Mouse (Mus musculus): ENCODE data around the gene Cpxm2. TPM values are rescaled to one million over a fixed set of nuclear protein-coding genes. Genes with fewer than 3 reads are reported as not detected.

The Cpxm2 gene
- polyA plus RNA-seq, 2 experiments = 0.04 TPM; not detected in 1

DNA sequence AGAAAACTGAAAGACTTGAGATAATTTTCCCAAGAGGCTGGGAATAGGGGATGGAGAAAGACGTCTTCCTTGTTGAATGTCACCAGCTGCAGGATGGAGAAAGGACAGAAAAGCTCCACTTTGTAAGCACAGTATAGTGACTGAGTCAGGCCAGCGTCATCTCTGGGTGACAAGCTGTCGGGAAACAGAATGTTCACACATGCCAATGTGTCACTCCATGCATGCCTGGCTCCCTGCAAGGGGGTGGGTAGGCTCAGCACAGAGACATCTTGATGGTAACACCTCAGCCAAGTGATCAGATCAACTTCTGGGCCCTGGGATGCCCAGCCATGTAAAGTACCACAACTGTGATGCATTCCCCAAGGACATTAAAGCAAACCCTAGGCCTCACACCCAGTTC lies 26.5 kb upstream of the Cpxm2 start:
- 53% methylated on average over 3 of the region's 3 CpGs for WGBS (ENCODE audit: insufficient replicate concordance)
- no peak overlapping the region for H3K4me3 ChIP-seq (ENCODE audit: insufficient read depth in 1 of 2, low read depth in 2 of 2, low read length in 2 of 2)
- H3K9ac ChIP-seq (replicated peaks) = no peak overlapping the region
- H3K9me3 ChIP-seq (ENCODE audit: control insufficient read depth, low read length) = no peaks in the 10 kb centered on the region
- H3K27ac ChIP-seq = no peak overlapping the region
- no peaks in the 10 kb centered on the region for H3K4me1 ChIP-seq (replicated peaks; ENCODE audit: control insufficient read depth in 2 of 2, insufficient read depth in 2 of 2, low read length in 1 of 2)
- H3K4me2 ChIP-seq (ENCODE audit: low read depth) = no peak overlapping the region
- no peaks in the 10 kb centered on the region for H3K27me3 ChIP-seq (ENCODE audit: control insufficient read depth, insufficient read depth, low read length)
- no peak for ATAC-seq (ENCODE audit: insufficient read depth)
- TF ChIP-seq EP300 (IDR thresholded peaks at IDR 0.05; ENCODE audit: low read depth) (no peak), CTCF (IDR thresholded peaks at IDR 0.05; ENCODE audit: low read depth) (no peak)
- H3K36me3 ChIP-seq (replicated peaks; ENCODE audit: control insufficient read depth, insufficient read depth, low read depth) = no peaks in the 10 kb centered on the region
- DNase-seq (ENCODE audit: low read depth in 3 of 3, low spot score in 3 of 3) = no peak

DNA sequence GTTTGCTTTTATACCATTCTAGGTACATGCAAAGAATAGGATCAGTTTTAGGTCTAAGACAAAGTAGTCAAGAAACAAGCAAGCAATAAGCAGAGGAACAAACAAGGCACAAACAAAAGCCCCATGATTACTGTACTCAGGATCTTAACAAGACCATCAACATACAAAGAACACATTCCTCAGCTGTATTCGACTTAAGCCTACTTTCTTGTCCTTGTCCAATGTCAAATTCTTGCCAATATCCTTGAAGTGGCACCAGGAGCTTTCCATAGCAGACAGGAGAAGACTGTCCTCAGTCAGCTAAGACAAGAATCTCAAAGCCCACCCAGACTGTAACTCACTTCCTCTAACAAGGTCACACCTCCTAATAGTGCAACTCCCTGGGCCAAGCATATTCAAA lies 24.5 kb upstream of the Cpxm2 start:
- no peak for TF ChIP-seq CTCF (IDR thresholded peaks at IDR 0.05; ENCODE audit: low read depth)
- no peak for TF ChIP-seq EP300 (IDR thresholded peaks at IDR 0.05; ENCODE audit: low read depth)
- Histone ChIP-seq H3K4me3 (ENCODE audit: insufficient read depth in 1 of 2, low read depth in 2 of 2, low read length in 2 of 2) (no peak overlapping the region), H3K9ac (replicated peaks) (no peak overlapping the region), H3K4me1 (replicated peaks; ENCODE audit: control insufficient read depth in 2 of 2, insufficient read depth in 2 of 2, low read length in 1 of 2) (no peaks in the 10 kb centered on the region), H3K4me2 (ENCODE audit: low read depth) (no peak overlapping the region), H3K27me3 (ENCODE audit: control insufficient read depth, insufficient read depth, low read length) (no peaks in the 10 kb centered on the region), H3K36me3 (replicated peaks; ENCODE audit: control insufficient read depth, insufficient read depth, low read depth) (no peaks in the 10 kb centered on the region), H3K9me3 (ENCODE audit: control insufficient read depth, low read length) (no peaks in the 10 kb centered on the region), H3K27ac (no peak overlapping the region)
- no peak for DNase-seq (ENCODE audit: low read depth in 3 of 3, low spot score in 3 of 3)
- no peak for ATAC-seq (ENCODE audit: insufficient read depth)
- WGBS (ENCODE audit: insufficient replicate concordance) = 14% methylated on average over 1 of the region's 1 CpGs

DNA sequence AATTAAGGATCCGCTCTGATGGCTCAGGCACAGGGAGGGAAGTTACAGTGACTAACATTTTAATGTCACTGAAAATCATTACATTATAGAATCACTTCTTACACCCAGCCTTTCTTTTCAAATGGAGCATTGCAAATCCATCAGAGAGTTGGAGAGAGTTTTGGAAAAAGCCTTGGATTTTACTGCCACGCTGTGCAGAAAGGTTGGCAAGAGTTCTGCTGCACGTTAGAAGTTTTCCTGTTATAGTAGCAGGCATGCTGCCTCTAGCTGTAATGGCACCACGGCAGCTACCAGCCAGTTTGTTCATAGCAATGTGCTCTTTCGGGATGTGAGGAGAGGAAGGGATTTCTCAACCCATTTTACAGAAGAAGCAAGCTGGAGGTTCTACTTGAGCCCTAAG lies 20.2 kb upstream of the Cpxm2 start:
- no peak for TF ChIP-seq CTCF (IDR thresholded peaks at IDR 0.05; ENCODE audit: low read depth)
- no peak for TF ChIP-seq EP300 (IDR thresholded peaks at IDR 0.05; ENCODE audit: low read depth)
- ATAC-seq (ENCODE audit: insufficient read depth) (no peak), DNase-seq (ENCODE audit: low read depth in 3 of 3, low spot score in 3 of 3) (no peak)
- Histone ChIP-seq H3K4me1 (replicated peaks; ENCODE audit: control insufficient read depth in 2 of 2, insufficient read depth in 2 of 2, low read length in 1 of 2) (no peaks in the 10 kb centered on the region), H3K9me3 (ENCODE audit: control insufficient read depth, low read length) (no peaks in the 10 kb centered on the region), H3K4me3 (ENCODE audit: insufficient read depth in 1 of 2, low read depth in 2 of 2, low read length in 2 of 2) (no peak overlapping the region), H3K9ac (replicated peaks) (no peak overlapping the region), H3K36me3 (replicated peaks; ENCODE audit: control insufficient read depth, insufficient read depth, low read depth) (no peaks in the 10 kb centered on the region), H3K27me3 (ENCODE audit: control insufficient read depth, insufficient read depth, low read length) (no peaks in the 10 kb centered on the region), H3K4me2 (ENCODE audit: low read depth) (no peak overlapping the region), H3K27ac (no peak overlapping the region)
- 63% methylated on average over 5 of the region's 5 CpGs for WGBS (ENCODE audit: insufficient replicate concordance)

DNA sequence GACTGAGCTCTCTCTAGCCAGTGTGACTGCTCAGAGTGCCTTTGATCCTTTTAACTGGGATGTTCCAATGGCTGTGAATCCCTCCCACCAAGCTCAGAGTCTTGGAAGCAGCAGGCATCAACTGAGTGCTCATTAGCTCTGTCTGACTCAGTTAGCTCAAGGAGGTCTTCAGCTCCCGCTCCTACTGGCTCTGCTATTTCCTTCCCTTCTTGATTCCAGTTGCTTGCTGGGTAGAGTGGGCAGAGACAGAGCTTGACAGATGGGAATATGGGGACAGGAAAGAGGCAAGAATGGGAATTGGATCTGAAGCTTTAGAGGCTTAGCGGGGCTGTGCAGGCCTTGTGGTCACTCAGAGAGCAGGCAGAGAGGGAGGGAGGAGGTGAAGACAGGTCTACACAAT lies 19.8 kb upstream of the Cpxm2 start:
- Histone ChIP-seq H3K4me3 (ENCODE audit: insufficient read depth in 1 of 2, low read depth in 2 of 2, low read length in 2 of 2) (no peak overlapping the region), H3K27me3 (ENCODE audit: control insufficient read depth, insufficient read depth, low read length) (no peaks in the 10 kb centered on the region), H3K9ac (replicated peaks) (no peak overlapping the region), H3K36me3 (replicated peaks; ENCODE audit: control insufficient read depth, insufficient read depth, low read depth) (no peaks in the 10 kb centered on the region), H3K9me3 (ENCODE audit: control insufficient read depth, low read length) (no peaks in the 10 kb centered on the region), H3K4me1 (replicated peaks; ENCODE audit: control insufficient read depth in 2 of 2, insufficient read depth in 2 of 2, low read length in 1 of 2) (no peaks in the 10 kb centered on the region), H3K27ac (no peak overlapping the region), H3K4me2 (ENCODE audit: low read depth) (no peak overlapping the region)
- no peak for TF ChIP-seq EP300 (IDR thresholded peaks at IDR 0.05; ENCODE audit: low read depth)
- no peak for TF ChIP-seq CTCF (IDR thresholded peaks at IDR 0.05; ENCODE audit: low read depth)
- 41% methylated on average over 2 of the region's 2 CpGs for WGBS (ENCODE audit: insufficient replicate concordance)
- ATAC-seq (ENCODE audit: insufficient read depth) = no peak
- no peak for DNase-seq (ENCODE audit: low read depth in 3 of 3, low spot score in 3 of 3)

DNA sequence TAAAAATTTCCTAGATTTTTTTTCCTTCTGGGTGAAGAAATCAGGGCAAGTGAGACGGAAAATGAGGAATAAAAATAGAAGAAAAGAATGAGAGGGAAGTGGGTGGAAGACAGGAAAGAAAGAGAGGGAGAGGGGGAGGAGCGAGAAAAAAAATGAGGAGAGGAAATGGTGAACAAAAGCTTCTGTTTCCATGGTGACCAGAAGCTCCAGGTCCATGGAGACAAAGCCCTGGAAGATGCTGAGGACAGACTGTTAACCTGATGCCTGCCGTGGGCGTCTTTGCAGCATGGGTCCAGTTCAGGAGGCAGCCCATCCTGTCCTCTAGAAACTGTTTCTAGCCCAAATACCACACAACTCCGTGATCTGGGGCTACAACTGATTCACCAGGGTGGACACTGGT lies 17.7 kb upstream of the Cpxm2 start:
- WGBS (ENCODE audit: insufficient replicate concordance) = 48% methylated on average over 5 of the region's 5 CpGs
- Histone ChIP-seq H3K27me3 (ENCODE audit: control insufficient read depth, insufficient read depth, low read length) (no peaks in the 10 kb centered on the region), H3K9me3 (ENCODE audit: control insufficient read depth, low read length) (no peaks in the 10 kb centered on the region), H3K4me1 (replicated peaks; ENCODE audit: control insufficient read depth in 2 of 2, insufficient read depth in 2 of 2, low read length in 1 of 2) (no peaks in the 10 kb centered on the region), H3K9ac (replicated peaks) (no peak overlapping the region), H3K36me3 (replicated peaks; ENCODE audit: control insufficient read depth, insufficient read depth, low read depth) (no peaks in the 10 kb centered on the region), H3K27ac (no peak overlapping the region), H3K4me2 (ENCODE audit: low read depth) (no peak overlapping the region), H3K4me3 (ENCODE audit: insufficient read depth in 1 of 2, low read depth in 2 of 2, low read length in 2 of 2) (no peak overlapping the region)
- ATAC-seq (ENCODE audit: insufficient read depth) (no peak), DNase-seq (ENCODE audit: low read depth in 3 of 3, low spot score in 3 of 3) (no peak)
- TF ChIP-seq EP300 (IDR thresholded peaks at IDR 0.05; ENCODE audit: low read depth) = no peak
- TF ChIP-seq CTCF (IDR thresholded peaks at IDR 0.05; ENCODE audit: low read depth) = no peak
